Mouse (Mus musculus): Measurements from ENCODE around the gene Speer4d. TPM values are rescaled to one million over a fixed set of nuclear protein-coding genes. Genes with fewer than 3 reads are reported as not detected.
"Not testable (repeated sequence)": the region's sequence is repeated elsewhere in the genome, so short reads cannot be mapped to it uniquely, and the experiment has no call there.

The Speer4d gene
- polyA plus RNA-seq, 1 experiment from 2014 or later: not detected

DNA sequence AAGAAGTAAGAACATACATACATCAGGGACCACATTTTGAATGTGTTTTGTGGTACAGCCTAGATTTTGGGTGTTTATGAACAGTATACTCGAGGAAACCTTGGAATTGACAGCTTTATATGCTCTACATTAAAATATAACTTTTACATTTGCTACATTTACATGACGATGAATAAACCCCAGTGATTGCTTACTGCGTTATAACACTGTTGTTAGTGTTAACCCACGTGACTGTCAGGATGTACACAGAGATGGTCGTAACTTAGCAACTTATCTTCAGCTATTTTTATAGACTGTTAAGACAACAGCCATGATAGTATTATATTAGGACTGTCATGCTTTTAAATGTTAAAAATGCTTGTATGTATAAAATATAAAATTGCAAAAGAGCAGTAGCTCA is 17.4 kb upstream of the Speer4d start:
- not testable (repeated sequence) for H3K36me3 ChIP-seq (ENCODE audit: control insufficient read depth, insufficient read depth, low read length); DNase-seq (ENCODE audit: low spot score); H3K27ac ChIP-seq (ENCODE audit: low read depth, low read length); H3K4me3 ChIP-seq (ENCODE audit: low read depth, low read length); H3K4me1 ChIP-seq (replicated peaks; ENCODE audit: control insufficient read depth, insufficient read depth, low read length); H3K27me3 ChIP-seq (ENCODE audit: control insufficient read depth, insufficient read depth, low read length); H3K4me2 ChIP-seq (replicated peaks; ENCODE audit: low read depth, low read length); H3K9ac ChIP-seq (ENCODE audit: low read depth, low read length)
- peaks cover 12% of the 10 kb centered on the region for H3K9me3 ChIP-seq (ENCODE audit: control insufficient read depth, low read length)
- WGBS: 68% methylated on average over 5 of the region's 5 CpGs
- peak; percentile 68 for ATAC-seq (ENCODE audit: low FRiP score)

DNA sequence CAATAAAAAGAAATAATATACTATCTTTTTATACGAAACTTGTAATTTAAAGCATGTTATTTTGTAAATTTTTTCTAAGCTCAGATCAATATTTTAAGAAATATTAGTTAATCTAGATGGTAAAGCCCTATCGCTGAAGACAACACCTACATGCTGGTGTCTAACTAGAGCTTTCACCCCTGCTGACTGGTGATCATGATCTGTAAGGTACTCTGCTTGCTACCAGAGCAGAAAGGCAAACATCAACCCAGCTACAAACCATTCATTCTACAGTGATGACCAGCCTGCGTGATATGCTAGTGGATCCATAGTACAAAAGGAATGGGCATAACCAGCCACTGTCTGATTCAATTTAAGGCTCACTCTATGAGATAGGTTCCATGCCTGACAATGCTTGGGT is 16.9 kb upstream of the Speer4d start:
- not testable (repeated sequence) for H3K27ac ChIP-seq (ENCODE audit: low read depth, low read length); H3K4me3 ChIP-seq (ENCODE audit: low read depth, low read length); DNase-seq (ENCODE audit: low spot score); H3K36me3 ChIP-seq (ENCODE audit: control insufficient read depth, insufficient read depth, low read length); H3K4me2 ChIP-seq (replicated peaks; ENCODE audit: low read depth, low read length); H3K9ac ChIP-seq (ENCODE audit: low read depth, low read length); H3K4me1 ChIP-seq (replicated peaks; ENCODE audit: control insufficient read depth, insufficient read depth, low read length); H3K27me3 ChIP-seq (ENCODE audit: control insufficient read depth, insufficient read depth, low read length)
- peaks cover 12% of the 10 kb centered on the region for H3K9me3 ChIP-seq (ENCODE audit: control insufficient read depth, low read length)
- ATAC-seq (ENCODE audit: low FRiP score): peak; percentile 67
- WGBS: 67% methylated on average over 3 of the region's 3 CpGs

DNA sequence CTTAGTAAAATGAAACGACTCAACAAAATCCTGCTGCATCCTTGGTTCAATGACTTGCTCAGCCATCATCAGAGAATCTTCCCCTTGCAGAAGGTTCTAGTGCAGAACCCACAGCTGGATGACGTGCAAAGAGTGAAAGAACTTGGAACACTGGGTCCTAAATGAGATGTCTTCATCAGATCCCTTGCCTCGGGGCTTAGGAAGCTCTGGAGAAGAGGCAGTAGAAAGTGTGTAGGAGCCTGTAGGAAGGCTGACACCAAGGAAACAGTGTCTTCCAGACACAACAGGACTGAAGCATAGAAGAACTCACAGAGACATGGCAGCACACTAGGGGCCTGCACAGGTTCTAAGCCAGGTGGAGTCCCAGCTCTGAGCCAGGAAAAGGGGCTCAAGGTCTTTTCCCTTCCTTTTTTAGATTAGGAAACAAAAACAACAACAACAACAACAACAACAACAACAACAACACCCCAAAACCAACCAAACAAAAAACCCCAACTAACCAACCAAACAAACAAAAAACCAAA is 16.4 kb upstream of the Speer4d start:
- WGBS: 65% methylated on average over 3 of the region's 3 CpGs
- peak; percentile 1 for DNase-seq (ENCODE audit: low spot score)
- H3K27ac ChIP-seq (ENCODE audit: low read depth, low read length); H3K36me3 ChIP-seq (ENCODE audit: control insufficient read depth, insufficient read depth, low read length); H3K4me1 ChIP-seq (replicated peaks; ENCODE audit: control insufficient read depth, insufficient read depth, low read length); H3K27me3 ChIP-seq (ENCODE audit: control insufficient read depth, insufficient read depth, low read length); H3K9ac ChIP-seq (ENCODE audit: low read depth, low read length); H3K4me3 ChIP-seq (ENCODE audit: low read depth, low read length); H3K4me2 ChIP-seq (replicated peaks; ENCODE audit: low read depth, low read length); ATAC-seq (ENCODE audit: low FRiP score): not testable (repeated sequence)
- peaks cover 12% of the 10 kb centered on the region for H3K9me3 ChIP-seq (ENCODE audit: control insufficient read depth, low read length)

GRCm38 (mm10) chr5:15603008-15603407 is 15.9 kb upstream of the Speer4d start:
- not testable (repeated sequence) for ATAC-seq (ENCODE audit: low FRiP score); H3K4me2 ChIP-seq (replicated peaks; ENCODE audit: low read depth, low read length); H3K4me1 ChIP-seq (replicated peaks; ENCODE audit: control insufficient read depth, insufficient read depth, low read length); H3K27ac ChIP-seq (ENCODE audit: low read depth, low read length); H3K36me3 ChIP-seq (ENCODE audit: control insufficient read depth, insufficient read depth, low read length); DNase-seq (ENCODE audit: low spot score); H3K9ac ChIP-seq (ENCODE audit: low read depth, low read length); H3K4me3 ChIP-seq (ENCODE audit: low read depth, low read length); H3K27me3 ChIP-seq (ENCODE audit: control insufficient read depth, insufficient read depth, low read length)
- WGBS: 48% methylated on average over 2 of the region's 2 CpGs
- peaks cover 12% of the 10 kb centered on the region for H3K9me3 ChIP-seq (ENCODE audit: control insufficient read depth, low read length)

- 77% methylated on average over 8 of the region's 8 CpGs for WGBS
- not testable (repeated sequence) for H3K36me3 ChIP-seq (ENCODE audit: control insufficient read depth, insufficient read depth, low read length); H3K27ac ChIP-seq (ENCODE audit: low read depth, low read length); H3K4me3 ChIP-seq (ENCODE audit: low read depth, low read length); H3K27me3 ChIP-seq (ENCODE audit: control insufficient read depth, insufficient read depth, low read length); H3K4me1 ChIP-seq (replicated peaks; ENCODE audit: control insufficient read depth, insufficient read depth, low read length); DNase-seq (ENCODE audit: low spot score); H3K4me2 ChIP-seq (replicated peaks; ENCODE audit: low read depth, low read length); H3K9ac ChIP-seq (ENCODE audit: low read depth, low read length)
- peaks cover 14% of the 10 kb centered on the region for H3K9me3 ChIP-seq (ENCODE audit: control insufficient read depth, low read length)
- ATAC-seq (ENCODE audit: low FRiP score): 0 out of 2 replicates have a peak, but pooled peaks have one; percentile 25
These were observed 15.3 kb upstream of the Speer4d start for GRCm38 (mm10) chr5:15603585-15603984.

GRCm38 (mm10) chr5:15606677-15607076 is 12.2 kb upstream of the Speer4d start:
- not testable (repeated sequence) for H3K4me3 ChIP-seq (ENCODE audit: low read depth, low read length); H3K27ac ChIP-seq (ENCODE audit: low read depth, low read length); H3K4me2 ChIP-seq (replicated peaks; ENCODE audit: low read depth, low read length); DNase-seq (ENCODE audit: low spot score); H3K36me3 ChIP-seq (ENCODE audit: control insufficient read depth, insufficient read depth, low read length); H3K4me1 ChIP-seq (replicated peaks; ENCODE audit: control insufficient read depth, insufficient read depth, low read length); H3K9ac ChIP-seq (ENCODE audit: low read depth, low read length); H3K27me3 ChIP-seq (ENCODE audit: control insufficient read depth, insufficient read depth, low read length); H3K9me3 ChIP-seq (ENCODE audit: control insufficient read depth, low read length)
- ATAC-seq (ENCODE audit: low FRiP score): peak; percentile 85
- WGBS: 75% methylated on average over 5 of the region's 6 CpGs

- H3K4me3 ChIP-seq (ENCODE audit: low read depth, low read length): not testable (repeated sequence)
- 7% methylated on average over 1 of the region's 1 CpGs for WGBS
These were observed 8.2 kb upstream of the Speer4d start for GRCm38 (mm10) chr5:15610695-15611094.

GRCm38 (mm10) chr5:15616195-15616594 is 2.7 kb upstream of the Speer4d start:
- not testable (repeated sequence) for H3K27ac ChIP-seq (ENCODE audit: low read depth, low read length); DNase-seq (ENCODE audit: low spot score); H3K4me1 ChIP-seq (replicated peaks; ENCODE audit: control insufficient read depth, insufficient read depth, low read length); H3K9ac ChIP-seq (ENCODE audit: low read depth, low read length); H3K27me3 ChIP-seq (ENCODE audit: control insufficient read depth, insufficient read depth, low read length); H3K4me3 ChIP-seq (ENCODE audit: low read depth, low read length); H3K36me3 ChIP-seq (ENCODE audit: control insufficient read depth, insufficient read depth, low read length); ATAC-seq (ENCODE audit: low FRiP score); H3K9me3 ChIP-seq (ENCODE audit: control insufficient read depth, low read length); H3K4me2 ChIP-seq (replicated peaks; ENCODE audit: low read depth, low read length)
- 84% methylated on average over 3 of the region's 3 CpGs for WGBS

More at GRCm38 (mm10) chr5:15610695-15611094, 8.2 kb upstream of the Speer4d start:
- H3K4me1 ChIP-seq (replicated peaks; ENCODE audit: control insufficient read depth, insufficient read depth, low read length); H3K27ac ChIP-seq (ENCODE audit: low read depth, low read length); H3K27me3 ChIP-seq (ENCODE audit: control insufficient read depth, insufficient read depth, low read length); ATAC-seq (ENCODE audit: low FRiP score); H3K9me3 ChIP-seq (ENCODE audit: control insufficient read depth, low read length); H3K4me2 ChIP-seq (replicated peaks; ENCODE audit: low read depth, low read length); H3K9ac ChIP-seq (ENCODE audit: low read depth, low read length); H3K36me3 ChIP-seq (ENCODE audit: control insufficient read depth, insufficient read depth, low read length): not testable (repeated sequence)
- peak; percentile 42 for DNase-seq (ENCODE audit: low spot score)

GRCm38 (mm10) chr5:15628136-15628535 is 9.3 kb downstream of the Speer4d start:
- not testable (repeated sequence) for DNase-seq (ENCODE audit: low spot score); H3K9ac ChIP-seq (ENCODE audit: low read depth, low read length); H3K27me3 ChIP-seq (ENCODE audit: control insufficient read depth, insufficient read depth, low read length); H3K4me2 ChIP-seq (replicated peaks; ENCODE audit: low read depth, low read length); H3K9me3 ChIP-seq (ENCODE audit: control insufficient read depth, low read length); H3K4me1 ChIP-seq (replicated peaks; ENCODE audit: control insufficient read depth, insufficient read depth, low read length); H3K27ac ChIP-seq (ENCODE audit: low read depth, low read length); ATAC-seq (ENCODE audit: low FRiP score); H3K4me3 ChIP-seq (ENCODE audit: low read depth, low read length); H3K36me3 ChIP-seq (ENCODE audit: control insufficient read depth, insufficient read depth, low read length)
- WGBS: 21% methylated on average over 1 of the region's 1 CpGs
